Mouse (Mus musculus): ENCODE results near the gene Pde1a.

Pde1a gene

DNA sequence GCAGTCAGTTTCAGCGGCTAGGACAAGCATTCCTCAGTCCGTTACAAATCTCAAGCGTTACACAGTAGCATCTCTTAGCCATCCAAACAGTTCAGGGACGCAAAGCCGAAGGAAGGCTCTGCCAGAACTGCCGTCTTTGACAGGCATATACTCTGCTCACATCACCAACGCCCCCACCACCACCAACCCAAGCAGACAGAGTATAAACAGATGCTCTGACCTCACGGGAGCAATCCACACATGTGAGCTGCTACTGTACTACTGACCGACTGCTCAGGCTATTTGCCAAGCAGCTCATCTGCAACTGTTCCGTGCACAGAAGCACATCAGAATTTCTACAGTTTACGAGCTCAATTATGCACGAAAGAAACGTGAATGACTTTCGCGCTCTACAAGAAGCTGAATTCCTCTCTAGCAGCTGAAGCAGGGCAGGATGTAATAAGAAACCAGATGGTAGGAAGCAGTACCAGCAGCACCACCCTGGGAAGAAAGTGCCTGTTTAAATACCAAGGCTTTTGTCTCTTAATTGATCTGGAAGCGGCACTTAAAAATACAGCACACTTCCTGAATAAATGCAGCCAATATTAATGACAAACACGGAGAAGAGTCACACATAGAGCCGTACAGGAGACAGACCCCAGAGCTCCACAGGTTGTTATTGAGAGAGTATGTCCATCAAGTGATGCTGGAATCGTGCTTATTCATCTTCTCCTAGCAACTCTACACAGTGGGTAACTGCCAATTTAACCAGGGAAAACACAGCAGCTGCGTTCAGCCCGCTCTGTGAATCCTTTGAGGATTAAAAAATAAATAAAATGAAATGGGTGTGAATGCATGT, at the start of gene Pde1a:
Pde1a (minus strand) TSS at position 598 of the 838 bp plus-strand sequence.
- DNase-seq (ENCODE audit: low spot score in 2 of 2), result no peak

DNA sequence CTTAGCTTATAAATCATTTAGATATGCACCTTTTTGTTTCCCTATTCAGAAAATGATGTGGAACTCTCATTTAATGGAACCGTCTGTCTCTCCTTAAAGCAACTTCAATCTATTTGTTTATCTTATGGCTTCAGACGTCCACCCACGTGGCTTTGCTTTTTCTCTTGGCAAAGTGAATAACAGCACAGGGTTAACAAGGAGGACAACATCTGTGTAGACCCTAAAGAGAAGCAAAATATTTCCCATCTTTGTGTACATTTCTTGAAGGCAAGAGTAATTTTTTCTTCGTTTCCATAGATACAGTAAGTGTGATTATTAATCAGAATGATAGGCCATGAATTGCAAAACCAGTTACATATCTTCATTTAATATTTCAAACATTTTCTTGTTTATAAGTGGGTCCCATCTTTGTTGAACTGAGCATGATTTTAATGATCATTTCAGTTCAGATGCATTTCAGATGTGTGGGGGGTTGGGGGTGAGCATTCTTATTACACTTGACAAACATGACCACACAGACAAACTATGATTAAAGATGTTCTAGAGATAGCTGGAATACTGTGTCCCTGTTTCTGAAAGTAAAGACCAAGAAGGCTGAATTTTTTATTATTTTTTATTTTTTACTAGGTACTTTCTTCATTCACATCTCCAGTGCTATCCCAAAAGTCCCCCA, 49.5 kb upstream of the Pde1a start:
- DNase-seq (ENCODE audit: low spot score in 2 of 2), result no peak

DNA sequence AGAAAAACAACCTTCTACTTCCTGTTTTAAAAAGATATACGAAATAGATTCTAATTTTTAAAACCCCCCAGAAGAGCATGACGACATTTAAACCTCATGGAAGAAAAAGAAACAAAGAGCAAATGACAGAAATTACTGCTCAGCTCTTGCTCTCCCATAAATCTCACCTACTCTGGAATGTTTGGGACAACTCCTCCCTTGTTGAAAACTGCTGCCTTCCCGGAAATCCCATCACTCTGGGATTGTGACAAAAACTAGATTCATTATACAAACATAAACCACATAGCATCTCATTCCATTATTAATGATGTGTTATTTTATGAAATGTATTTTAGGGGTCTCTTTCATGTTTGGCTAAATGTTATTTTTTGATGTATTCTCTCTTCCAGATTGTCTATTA, 48.9 kb upstream of the Pde1a start:
- no peak for DNase-seq (ENCODE audit: low spot score in 2 of 2)

DNA sequence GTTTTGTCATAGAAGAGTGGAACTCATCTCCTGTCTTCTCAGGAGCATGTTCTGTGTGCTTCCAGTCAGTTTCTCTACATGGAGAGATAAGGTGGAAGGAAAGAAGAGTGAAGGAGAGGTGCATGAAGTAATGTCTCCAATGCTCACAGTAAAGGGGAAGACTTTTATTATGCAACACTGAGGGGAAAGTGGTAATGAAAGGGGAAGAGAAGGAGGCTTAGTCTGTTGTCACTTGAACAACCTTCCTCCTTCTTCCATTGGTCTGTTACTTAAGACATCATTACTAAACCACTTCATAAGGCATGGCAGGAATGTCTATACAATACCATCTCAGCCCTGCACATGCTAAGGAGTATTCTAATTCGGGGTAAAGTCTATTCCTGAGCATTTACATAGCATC, 38.8 kb upstream of the Pde1a start:
- no peak for DNase-seq (ENCODE audit: low spot score in 2 of 2)

DNA sequence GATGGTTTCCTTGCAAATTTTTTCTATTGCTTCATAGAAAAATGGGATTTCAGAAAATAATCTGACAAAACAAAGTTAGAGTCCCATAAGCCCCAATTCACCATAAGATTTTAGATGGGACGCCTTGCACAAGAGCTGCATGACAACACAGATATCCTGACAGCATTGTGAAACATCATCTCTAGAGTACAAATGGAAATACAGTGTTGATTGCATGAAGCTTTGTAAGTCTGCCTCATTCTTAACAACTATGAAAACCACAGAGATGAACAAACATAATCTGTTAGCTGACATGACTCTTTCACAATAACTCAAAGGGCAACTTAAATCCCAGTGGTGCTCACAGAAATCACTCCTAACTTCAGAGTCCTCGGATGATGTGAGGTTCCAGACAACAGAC, 29.5 kb upstream of the Pde1a start:
- DNase-seq (ENCODE audit: low spot score in 2 of 2), result no peak

DNA sequence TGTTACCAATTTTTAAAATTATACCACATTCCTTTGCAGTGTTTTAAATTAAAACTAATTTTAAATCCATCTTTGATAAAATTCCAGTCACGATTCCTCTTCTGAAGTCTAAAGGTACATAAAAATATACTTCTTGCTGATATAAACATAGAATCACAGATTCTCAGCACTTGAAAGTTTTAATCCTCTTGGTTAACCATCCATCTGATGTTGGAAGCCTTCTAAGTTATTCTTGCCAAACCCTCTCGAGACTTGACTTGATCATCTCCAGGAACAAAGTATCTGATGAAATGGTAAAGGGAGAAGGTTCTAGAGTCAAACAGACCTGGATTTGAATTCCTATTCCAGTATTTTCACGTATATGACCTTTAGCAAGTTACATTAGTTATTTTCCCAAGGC, 28.9 kb upstream of the Pde1a start:
- DNase-seq (ENCODE audit: low spot score in 2 of 2), result no peak

DNA sequence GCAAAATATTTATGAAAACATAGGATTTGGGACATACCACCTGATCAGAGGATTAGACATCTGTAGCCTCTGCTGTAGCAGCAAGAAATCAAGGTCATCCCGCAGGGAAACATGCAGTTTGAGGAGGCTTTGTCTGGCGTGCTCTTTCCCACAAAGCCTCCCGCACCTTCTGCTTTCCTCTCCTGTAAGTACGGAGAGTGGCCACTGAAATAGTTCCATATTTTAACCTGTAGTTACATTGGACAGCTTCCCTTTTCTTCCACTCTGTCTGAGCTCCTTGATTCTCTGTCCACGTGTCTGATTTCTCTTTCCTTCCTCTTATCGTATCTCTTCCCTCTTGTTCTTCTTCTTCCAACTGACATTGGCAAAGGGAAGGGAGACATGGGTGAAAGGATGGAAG, 20.8 kb upstream of the Pde1a start:
- no peak for DNase-seq (ENCODE audit: low spot score in 2 of 2)

DNA sequence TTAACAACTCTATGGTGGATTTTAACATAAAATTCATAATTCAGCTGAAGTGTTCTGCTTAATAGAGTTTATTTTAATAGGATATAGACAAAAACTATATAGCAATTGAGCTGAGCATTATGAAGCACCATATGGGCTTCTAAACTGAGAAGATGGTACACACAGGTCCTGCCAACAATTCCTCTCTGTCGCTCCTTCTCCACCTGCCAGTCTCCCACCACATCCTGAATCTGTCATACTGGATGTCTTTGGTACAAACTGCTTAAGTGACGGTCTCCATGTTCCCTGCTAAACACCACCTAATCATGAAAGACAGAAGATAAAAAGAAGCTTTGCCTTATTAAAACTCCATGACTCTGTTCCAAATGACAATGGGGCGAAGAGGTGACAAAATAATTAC, 20.1 kb upstream of the Pde1a start:
- no peak for DNase-seq (ENCODE audit: low spot score in 2 of 2)

DNA sequence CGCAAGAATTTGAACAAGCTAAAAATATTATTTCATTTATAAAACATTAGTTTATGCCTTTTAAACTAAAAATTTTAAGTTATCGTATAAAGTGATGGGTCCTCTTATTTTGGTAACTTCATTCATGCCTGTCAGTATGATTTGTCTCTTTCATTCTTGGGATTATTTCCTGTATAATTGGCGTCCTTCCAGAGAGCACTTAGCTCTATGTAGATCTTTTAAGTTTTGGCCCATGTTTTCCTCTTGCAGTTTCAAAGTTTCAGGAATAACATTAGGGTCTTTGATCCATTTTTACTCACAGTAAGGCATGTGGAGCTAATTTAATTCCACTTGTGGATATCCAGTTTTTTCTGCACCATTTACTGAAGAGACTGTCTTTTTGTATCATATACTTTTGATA, 5.8 kb upstream of the Pde1a start:
- no peak for DNase-seq (ENCODE audit: low spot score in 2 of 2)

DNA sequence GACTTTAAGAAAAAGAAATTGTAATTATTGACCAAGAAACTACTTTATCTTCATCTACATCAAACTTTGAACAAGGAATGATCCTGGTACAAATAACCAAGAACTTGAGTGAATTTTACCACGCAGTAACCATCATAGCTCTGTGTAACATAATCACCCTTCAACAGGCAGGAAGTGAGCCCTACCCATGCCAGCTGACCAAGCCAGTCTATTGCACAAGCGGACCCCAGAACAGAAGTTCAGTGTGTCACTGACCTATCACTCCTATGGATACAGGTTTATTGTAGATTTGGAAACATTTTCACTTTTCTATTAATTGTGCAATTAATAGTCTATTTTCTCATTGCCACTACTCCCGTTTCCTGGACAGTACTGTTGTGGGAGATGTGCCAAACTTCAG, 3.4 kb upstream of the Pde1a start:
- no peak for DNase-seq (ENCODE audit: low spot score in 2 of 2)

DNA sequence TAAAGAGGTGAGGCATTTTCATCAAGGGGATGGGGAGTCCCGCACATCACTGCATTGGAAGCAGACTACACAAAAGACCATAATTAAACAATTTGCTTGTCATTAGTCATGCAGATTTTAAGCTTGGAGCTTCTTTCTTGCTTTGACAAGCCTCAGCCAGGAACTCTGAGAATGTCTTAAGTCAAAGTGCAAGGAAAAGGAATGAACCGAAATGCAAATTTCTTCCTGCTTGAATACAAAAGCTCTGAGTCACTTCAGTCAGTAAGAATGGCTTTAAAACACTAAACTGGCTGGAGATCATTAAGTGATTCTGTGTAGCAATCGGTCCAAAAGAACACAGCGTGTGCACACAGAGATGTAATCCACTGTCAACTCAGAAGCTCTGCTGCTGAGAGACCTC, 2.6 kb downstream of the Pde1a start:
- DNase-seq (ENCODE audit: low spot score in 2 of 2), result no peak

DNA sequence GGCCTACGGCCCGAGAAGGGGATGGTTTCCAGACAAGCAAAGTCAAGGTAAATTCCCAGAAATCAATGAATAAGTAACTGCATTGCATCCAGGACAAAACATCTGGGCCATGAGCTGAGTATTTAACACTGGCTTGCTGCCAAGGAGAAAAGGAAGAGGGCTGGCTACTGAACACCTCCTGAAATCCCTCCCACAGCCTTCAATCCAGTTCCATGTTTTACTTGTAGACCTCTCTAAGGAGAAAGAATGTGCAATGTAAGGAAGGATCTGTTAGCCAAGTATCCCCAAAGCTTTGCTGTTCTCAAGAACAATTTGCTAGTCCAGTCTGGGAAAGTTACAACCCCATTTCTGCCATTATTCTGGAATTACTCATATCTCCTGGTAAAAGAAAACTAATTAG, 42.4 kb downstream of the Pde1a start:
- DNase-seq (ENCODE audit: low spot score in 2 of 2), result no peak

DNA sequence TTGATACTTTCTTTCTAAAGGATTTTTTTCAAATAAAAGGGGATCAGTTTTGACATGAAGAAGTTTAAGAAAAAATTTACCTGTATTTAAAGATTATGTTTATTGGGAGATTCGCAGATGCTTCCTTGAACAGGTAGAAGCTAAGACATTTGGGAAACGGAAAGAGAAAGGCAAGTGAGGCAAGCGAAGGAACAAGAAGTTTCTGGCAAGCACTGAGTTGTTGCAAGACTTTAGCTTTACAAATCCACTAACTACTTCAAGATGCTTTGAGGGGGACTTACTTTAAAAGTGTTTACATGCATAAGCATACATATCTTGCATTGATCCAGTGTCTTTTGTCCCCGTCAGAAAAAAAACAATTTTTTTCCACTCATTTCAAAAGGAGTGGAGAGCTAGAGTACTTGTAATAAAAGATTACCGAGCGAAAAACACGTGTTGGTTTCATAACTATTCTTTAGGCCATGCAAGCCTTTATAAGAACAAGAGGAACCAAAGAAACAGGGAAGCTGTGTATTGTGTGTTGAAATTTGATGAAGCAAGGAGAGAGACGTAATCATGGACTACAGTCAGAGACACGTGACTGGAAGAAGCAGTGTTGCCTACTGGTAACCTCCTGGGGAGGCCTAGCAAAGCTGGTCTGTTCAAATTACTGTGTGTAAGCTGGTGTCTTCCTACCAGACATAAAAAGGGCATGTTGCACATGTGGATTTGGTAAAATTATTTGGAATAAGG, 49.0 kb downstream of the Pde1a start:
- DNase-seq (ENCODE audit: low spot score in 2 of 2), result no peak

DNA sequence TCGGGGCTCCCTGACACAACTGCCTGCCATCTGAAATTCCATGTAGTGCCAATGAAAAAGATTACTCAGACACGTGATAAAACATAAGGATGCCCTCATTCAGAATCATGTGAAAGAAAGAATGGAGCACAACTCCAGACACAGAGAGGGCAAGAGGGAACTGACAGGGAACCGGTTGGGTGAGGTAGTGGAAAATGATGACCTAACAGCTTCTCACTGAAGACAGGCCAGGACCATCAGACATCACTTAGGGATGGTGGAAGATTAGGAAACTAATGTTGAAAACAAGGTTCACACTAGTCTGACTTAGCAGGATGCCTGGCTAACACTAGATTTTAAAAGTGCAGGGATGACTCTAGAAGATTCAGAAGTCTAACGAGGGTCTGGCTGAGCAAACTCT, 49.6 kb downstream of the Pde1a start:
- no peak for DNase-seq (ENCODE audit: low spot score in 2 of 2)

DNA sequence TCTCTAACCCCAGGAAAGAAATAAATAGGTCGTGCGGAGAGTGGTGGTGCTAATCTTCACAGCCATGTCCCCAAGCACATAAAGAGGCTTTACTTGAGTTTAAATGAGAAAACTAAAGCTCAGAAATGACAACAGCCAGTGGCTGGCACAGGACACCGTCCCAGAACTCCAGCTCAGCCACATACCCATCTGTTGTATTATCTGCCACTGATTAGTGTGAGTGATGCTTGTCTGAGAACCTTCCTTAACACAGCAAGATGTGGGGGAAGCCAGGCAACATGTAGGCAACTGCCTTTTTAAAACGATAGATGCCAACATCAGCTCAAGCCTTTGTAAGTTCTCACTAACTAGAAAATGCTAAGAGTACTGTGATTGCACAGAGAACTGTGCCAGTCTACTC, 52.9 kb downstream of the Pde1a start:
- DNase-seq (ENCODE audit: low spot score in 2 of 2), result no peak

DNA sequence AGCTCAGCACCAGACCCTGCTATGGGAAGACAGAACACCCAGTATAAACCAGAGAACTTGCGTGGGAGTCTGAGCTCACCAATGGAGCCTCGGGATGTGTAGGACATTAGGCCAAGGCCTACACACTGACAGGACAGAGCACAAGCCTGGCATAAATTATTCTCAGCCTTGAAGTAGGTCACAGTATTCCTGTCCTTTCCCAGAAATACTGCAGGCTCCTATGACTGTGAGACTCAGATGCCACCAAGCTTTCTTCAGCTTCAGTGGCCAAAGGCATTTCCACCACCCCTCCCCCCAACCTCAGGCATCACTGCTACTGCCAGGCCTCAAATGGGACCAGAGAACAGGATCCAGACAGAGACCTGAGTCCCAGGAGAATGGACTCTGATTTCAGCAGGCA, 54.7 kb downstream of the Pde1a start:
- no peak for DNase-seq (ENCODE audit: low spot score in 2 of 2)

DNA sequence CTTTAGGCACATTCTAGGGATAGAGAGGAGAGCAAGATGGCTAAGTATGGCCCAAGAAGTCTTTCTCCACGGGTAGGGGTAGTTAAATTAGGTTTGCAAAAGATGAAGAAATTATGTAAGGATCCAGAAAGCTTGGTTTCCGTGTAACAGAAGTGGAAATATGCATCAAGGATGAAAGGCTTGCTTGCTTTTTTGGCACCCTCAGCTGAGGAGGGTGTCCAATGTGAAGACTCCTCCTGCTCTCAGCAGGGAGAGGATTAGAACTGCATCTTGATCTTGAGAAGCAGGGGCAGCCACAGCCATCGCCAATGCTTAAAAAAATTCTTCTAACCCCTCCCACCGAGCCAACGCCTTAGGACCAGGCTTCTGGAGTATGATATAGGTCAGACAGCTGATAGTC, 55.2 kb downstream of the Pde1a start:
- no peak for DNase-seq (ENCODE audit: low spot score in 2 of 2)

DNA sequence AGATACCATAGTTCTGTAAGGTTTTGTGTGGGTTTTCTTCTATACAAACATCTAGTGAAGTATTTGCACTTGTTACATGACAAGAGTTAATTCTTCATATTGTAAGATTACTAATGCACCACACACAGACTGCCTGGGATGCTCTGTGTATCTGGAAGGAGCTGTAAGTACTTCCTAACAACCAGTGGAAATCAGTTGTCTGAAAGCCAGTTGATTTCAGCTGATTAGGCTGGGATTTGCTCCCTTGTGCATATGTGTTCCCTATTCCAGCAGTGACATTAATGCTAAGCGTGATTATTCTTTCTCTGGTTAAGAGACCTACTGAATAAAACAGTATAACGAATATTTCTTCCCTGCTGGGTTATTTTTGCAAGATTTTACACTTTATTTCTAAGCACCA, 55.8 kb downstream of the Pde1a start:
- DNase-seq (ENCODE audit: low spot score in 2 of 2), result no peak

DNA sequence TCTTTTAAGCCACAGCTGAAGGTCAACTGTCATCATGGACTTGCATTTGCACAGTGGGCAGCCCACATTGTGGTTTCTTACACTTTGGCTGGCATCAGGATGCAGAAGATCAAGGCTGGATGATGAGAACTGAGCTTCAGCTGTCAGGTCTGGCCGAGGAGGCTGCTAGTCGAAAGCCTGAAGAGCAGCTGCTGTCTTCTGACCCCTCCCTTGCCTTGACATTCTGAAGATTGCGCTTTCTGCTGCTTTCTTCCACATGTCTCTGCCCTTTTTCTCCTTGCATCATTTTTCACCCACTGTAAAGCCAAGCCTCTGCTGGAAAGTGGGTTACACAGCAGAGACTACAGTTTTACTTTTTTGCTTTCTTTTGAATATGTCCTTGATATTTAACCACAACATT, 59.5 kb downstream of the Pde1a start:
- DNase-seq (ENCODE audit: low spot score in 2 of 2), result no peak

DNA sequence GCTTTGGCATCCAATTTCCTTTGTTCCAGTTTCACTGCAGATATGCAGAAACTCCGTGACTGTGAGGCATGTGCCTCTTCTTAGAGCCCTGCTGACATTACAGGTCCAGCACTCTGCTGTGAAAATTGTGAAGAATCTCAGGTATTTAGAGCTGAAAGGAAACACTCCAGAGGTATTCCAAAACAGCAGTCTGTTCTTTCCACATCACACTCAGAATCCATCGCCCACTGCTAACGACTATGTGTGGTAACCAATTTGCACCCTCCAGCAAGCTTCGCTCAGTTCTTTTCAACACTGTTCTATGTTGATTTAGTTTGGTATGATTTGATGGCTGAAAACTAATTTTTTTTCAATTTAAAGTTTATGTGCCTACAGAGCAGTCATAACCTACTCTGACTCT, 62.8 kb downstream of the Pde1a start:
- no peak for DNase-seq (ENCODE audit: low spot score in 2 of 2)

DNA sequence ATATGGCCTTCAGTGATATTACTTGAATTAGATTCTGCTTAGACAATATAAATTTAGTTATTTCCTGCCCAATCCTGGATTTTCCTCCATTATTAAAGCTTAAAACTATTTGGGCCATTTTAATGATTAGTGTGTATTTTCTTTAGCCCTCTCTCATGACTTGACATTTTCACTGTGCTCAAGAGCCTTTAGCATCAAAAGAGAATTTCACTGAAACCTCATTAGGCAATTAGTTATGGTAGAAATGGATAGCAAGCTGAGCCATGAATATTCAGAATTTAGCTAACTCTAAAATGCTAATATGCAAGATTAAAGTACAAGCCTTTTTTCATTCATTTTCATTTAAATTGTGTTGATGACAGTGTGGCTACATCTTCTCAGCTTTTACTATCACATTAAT, 73.2 kb downstream of the Pde1a start:
- no peak for DNase-seq (ENCODE audit: low spot score in 2 of 2)

DNA sequence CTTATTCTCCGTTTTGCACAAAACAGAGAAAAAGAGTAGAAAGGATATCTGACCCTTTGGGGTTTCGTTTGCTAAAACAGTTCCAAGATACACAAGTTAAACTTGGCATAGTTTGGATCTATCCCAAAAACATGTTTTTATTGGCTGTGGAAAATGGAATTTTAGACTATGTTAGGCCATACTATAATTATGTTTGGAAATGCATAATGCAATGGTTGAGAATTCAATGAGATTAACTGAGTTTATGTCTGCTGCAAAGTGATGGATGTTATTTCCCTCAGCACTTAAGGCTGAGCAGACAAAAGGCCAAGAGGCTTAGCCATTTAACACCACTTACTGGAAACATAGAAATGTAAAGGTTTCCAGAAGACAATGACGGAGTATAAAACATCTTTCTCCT, 75.2 kb downstream of the Pde1a start:
- no peak for DNase-seq (ENCODE audit: low spot score in 2 of 2)

All from urinary bladder, postnatal 4 days (tissue).